Mouse (Mus musculus): Measurements from ENCODE around the gene Tes3-ps.

- TF ChIP-seq CTCF (IDR thresholded peaks at IDR 0.05; ENCODE audit: borderline replicate concordance, control insufficient read depth, extremely low read depth, insufficient read depth, low read length, poor library complexity) = no peak
- TF ChIP-seq POLR2A (IDR thresholded peaks at IDR 0.05; ENCODE audit: control insufficient read depth, extremely low read depth, insufficient read depth, low read length, poor library complexity) = no peak
These were observed 37.5 kb downstream of the Tes3-ps start for GRCm38 (mm10) chr13:49530636-49531035.

Data from thymus, adult 2 months (tissue).